Mouse (Mus musculus): ENCODE results near the gene Heph. TPM values are rescaled to one million over a fixed set of nuclear protein-coding genes. Genes with fewer than 3 reads are reported as not detected.

Heph gene
- polyA plus RNA-seq (2015; fragmentation: Illumina TruSeq; extraction: RNeasy Lipid Tissue Mini Kit (QIAGEN cat#74804); ENCODE audit: insufficient read depth, low read depth, low replicate concordance), result 1.3 TPM

GRCm38 (mm10) chrX:96455149-96455548 is at the start of gene Heph:
TSS of gene Heph (plus strand) at chrX:96455359.

GRCm38 (mm10) chrX:96456201-96456963 is 1.2 kb downstream of the Heph start, which contains the start of gene Hsf3:
TSS of gene Hsf3 (minus strand) at chrX:96456294.

Other genes with a start within 250 kb of the Heph start
- gene Vsig4, start 161.9 kb upstream of the Heph start, polyA plus RNA-seq (2015; fragmentation: Illumina TruSeq; extraction: RNeasy Lipid Tissue Mini Kit (QIAGEN cat#74804); ENCODE audit: insufficient read depth, low read depth, low replicate concordance), result not detected
- not detected for gene Hsf3, start 935 bp downstream of the Heph start, polyA plus RNA-seq (2015; fragmentation: Illumina TruSeq; extraction: RNeasy Lipid Tissue Mini Kit (QIAGEN cat#74804); ENCODE audit: insufficient read depth, low read depth, low replicate concordance)